Mouse (Mus musculus): ENCODE results near the gene C3.

The C3 gene

GRCm38 (mm10) chr17:57251431-57251830, 23.5 kb upstream of the C3 start:
- in situ Hi-C loops (cut with MboI, MseI): loop anchor here (25.0 kb wide), 1 partner anchor 939 kb away; the partner anchor contains the start of genes Arrdc5 and Uhrf1

GRCm38 (mm10) chr17:57250461-57251160, 22.7 kb upstream of the C3 start:
- in situ Hi-C loops (cut with MboI, MseI): loop anchor here (25.0 kb wide), 1 partner anchor 938 kb away; the partner anchor contains the start of genes Arrdc5 and Uhrf1

- in situ Hi-C loops (cut with MboI, MseI): loop anchor here (5.0 to 25.0 kb wide), 3 partner anchors 33 to 937 kb away; partner anchors contain the start of genes Arrdc5 and Uhrf1
These were observed 21.5 kb upstream of the C3 start, which contains the start of gene Trip10 for GRCm38 (mm10) chr17:57249186-57250181. TSS of gene Trip10 (plus strand) at chr17:57249455.

- in situ Hi-C loops (cut with MboI, MseI): loop anchor here (5.0 kb wide), 2 partner anchors 34 to 89 kb away; no protein-coding TSS in a partner anchor
These were observed 20.8 kb upstream of the C3 start for GRCm38 (mm10) chr17:57248771-57249170.

GRCm38 (mm10) chr17:57248201-57248699, 20.3 kb upstream of the C3 start, which contains the start of gene Gpr108:
TSS of gene Gpr108 (minus strand) at chr17:57248446.
- in situ Hi-C loops (cut with MboI, MseI): loop anchor here (5.0 kb wide), 2 partner anchors 34 to 89 kb away; no protein-coding TSS in a partner anchor

- in situ Hi-C loops (cut with MboI, MseI): loop anchor here (5.0 kb wide), 2 partner anchors 35 to 90 kb away; no protein-coding TSS in a partner anchor
These were observed 19.7 kb upstream of the C3 start for GRCm38 (mm10) chr17:57247393-57248200.

- in situ Hi-C loops (cut with MboI, MseI): loop anchor here (5.0 kb wide), 2 partner anchors 35 to 90 kb away; no protein-coding TSS in a partner anchor
These were observed 18.9 kb upstream of the C3 start for GRCm38 (mm10) chr17:57246663-57247392.

GRCm38 (mm10) chr17:57245311-57245929, 17.5 kb upstream of the C3 start:
- in situ Hi-C loops (cut with MboI, MseI): loop anchor here (5.0 kb wide), 2 partner anchors 37 to 92 kb away; no protein-coding TSS in a partner anchor

- in situ Hi-C loops (cut with MboI, MseI): no loop called here
These were observed 15.9 kb upstream of the C3 start for GRCm38 (mm10) chr17:57243650-57244370.

- in situ Hi-C loops (cut with MboI, MseI): no loop called here
These were observed 9.2 kb upstream of the C3 start for GRCm38 (mm10) chr17:57237181-57237580.

GRCm38 (mm10) chr17:57235803-57236202, 7.9 kb upstream of the C3 start:
- in situ Hi-C loops (cut with MboI, MseI): no loop called here

- in situ Hi-C loops (cut with MboI, MseI): no loop called here
These were observed 6.5 kb upstream of the C3 start for GRCm38 (mm10) chr17:57234254-57234928.

- in situ Hi-C loops (cut with MboI, MseI): no loop called here
These were observed 5.1 kb upstream of the C3 start for GRCm38 (mm10) chr17:57233038-57233437.

- in situ Hi-C loops (cut with MboI, MseI): no loop called here
These were observed 4.3 kb upstream of the C3 start for GRCm38 (mm10) chr17:57232200-57232599.

GRCm38 (mm10) chr17:57231321-57231771, 3.4 kb upstream of the C3 start:
- in situ Hi-C loops (cut with MboI, MseI): no loop called here

- in situ Hi-C loops (cut with MboI, MseI): no loop called here
These were observed 2.8 kb upstream of the C3 start for GRCm38 (mm10) chr17:57230728-57231125.

GRCm38 (mm10) chr17:57229851-57230727, 2.2 kb upstream of the C3 start:
- in situ Hi-C loops (cut with MboI, MseI): no loop called here
